Mouse (Mus musculus) ES-Bruce4 (cell line): ENCODE measurements at regions not wholly inside any gene's neighbourhood (a gene's known extent, or its start where the extent isn't known, plus 50 kb on each side); places are given as distances from the start of the nearest gene placed in this dataset.

Experiments used
- CTCF ChIP-seq: IDR thresholded peaks from one replicate; pipeline ENCODE4 v1.8.1; 2011; ENCODE audit warnings: low read depth, low read length
- EP300 ChIP-seq: IDR thresholded peaks from 2 replicates; pipeline ENCODE4 v1.6.1; 2011; ENCODE audit warnings: low read depth, low read length; ENCODE audit not compliant: insufficient read depth
- POLR2A ChIP-seq: IDR thresholded peaks from one replicate; pipeline ENCODE4 v1.8.1; 2011; ENCODE audit warnings: low read length; ENCODE audit not compliant: insufficient read depth

- TF ChIP-seq CTCF (no peak), POLR2A (no peak), EP300 (no peak)
These were observed 206.1 kb upstream of the Tet2 start for GRCm38 (mm10) chr3:133751011-133751410.
